Mouse (Mus musculus) MEL (cell line): Measurements from ENCODE around the gene Mrpl33. TPM values are rescaled to one million over a fixed set of nuclear protein-coding genes. Genes with fewer than 3 reads are reported as not detected.

Source experiments
- DNase-seq: peaks from one replicate; pipeline ENCODE4 v3.0.0; 2011; ENCODE audit warnings: low read depth, low spot score
- H3K27ac ChIP-seq: 2 replicates; pipeline ENCODE4 v1.5.1; 2012; ENCODE audit warnings: low read depth, mild to moderate bottlenecking, control low read depth, low read length, moderate library complexity; ENCODE audit not compliant: control insufficient read depth
- H3K27me3 ChIP-seq, 2 experiments: fragments of 150-350 bp in 1 of 2; sonication (generic) in 1 of 2; 2 replicates each; pipeline ENCODE4 v1.6.1; 2012; ENCODE audit warnings: low read length in 2 of 2, mild to moderate bottlenecking in 2 of 2, improper control_type of control experiment in 1 of 2, moderate library complexity in 1 of 2; ENCODE audit not compliant: insufficient read depth in 2 of 2, control insufficient read depth in 1 of 2
- H3K36me3 ChIP-seq, 2 experiments: 2 replicates each; pipeline ENCODE4 v1.6.1; 2012 to 2014; ENCODE audit warnings: low read length in 2 of 2, improper control_type of control experiment in 1 of 2, inconsistent platforms in 1 of 2, mild to moderate bottlenecking in 1 of 2; ENCODE audit not compliant: insufficient read depth in 2 of 2, control insufficient read depth in 1 of 2
- H3K4me1 ChIP-seq, 2 experiments: fragments of 150-350 bp in 1 of 2; sonication (generic) in 1 of 2; 2 replicates each; pipeline ENCODE4 v1.6.1; 2012; ENCODE audit warnings: low read length in 2 of 2, improper control_type of control experiment in 1 of 2, mild to moderate bottlenecking in 1 of 2; ENCODE audit not compliant: insufficient read depth in 2 of 2, control insufficient read depth in 1 of 2
- H3K4me3 ChIP-seq, 2 experiments: fragments of 150-350 bp in 1 of 2; sonication (generic) in 1 of 2; 2 replicates each; pipeline ENCODE4 v1.5.1; 2012; ENCODE audit warnings: low read depth in 2 of 2, low read length in 2 of 2, mild to moderate bottlenecking in 2 of 2, moderate library complexity in 2 of 2, control low read depth in 1 of 2, improper control_type of control experiment in 1 of 2; ENCODE audit not compliant: control insufficient read depth in 1 of 2, insufficient read depth in 1 of 2
- H3K79me2 ChIP-seq: 2 replicates; pipeline ENCODE4 v1.6.1; 2012; ENCODE audit warnings: mild to moderate bottlenecking, low read length, moderate library complexity; ENCODE audit not compliant: control insufficient read depth, poor library complexity, insufficient read depth
- H3K9ac ChIP-seq: 2 replicates; pipeline ENCODE4 v1.6.1; 2012; ENCODE audit warnings: low read depth, mild to moderate bottlenecking, control low read depth, low read length, moderate library complexity; ENCODE audit not compliant: control insufficient read depth, poor library complexity, severe bottlenecking
- H3K9me3 ChIP-seq: fragments of 150-350 bp; sonication (generic); replicated peaks from 2 replicates; pipeline ENCODE4 v1.6.1; 2012; ENCODE audit warnings: mild to moderate bottlenecking, low read length, improper control_type of control experiment, moderate library complexity; ENCODE audit not compliant: insufficient read depth
- BHLHE40 ChIP-seq: IDR thresholded peaks from 2 replicates; pipeline ENCODE4 v1.6.1; 2012; ENCODE audit warnings: low read depth, mild to moderate bottlenecking, inconsistent platforms, low read length, improper control_type of control experiment, borderline replicate concordance
- CHD2 ChIP-seq: IDR thresholded peaks from 2 replicates; pipeline ENCODE4 v1.6.1; 2011; ENCODE audit warnings: low read length, improper control_type of control experiment
- ELF1 ChIP-seq: IDR thresholded peaks from 2 replicates; pipeline ENCODE4 v1.6.1; 2014; ENCODE audit warnings: low read depth, mild to moderate bottlenecking, inconsistent platforms, low read length, improper control_type of control experiment, moderate library complexity
- ETS1 ChIP-seq: IDR thresholded peaks from 2 replicates; pipeline ENCODE4 v1.6.1; 2012; ENCODE audit warnings: low read depth, mild to moderate bottlenecking, inconsistent platforms, low read length, improper control_type of control experiment, moderate library complexity
- GABPA ChIP-seq: IDR thresholded peaks from 2 replicates; pipeline ENCODE4 v1.6.1; 2012; ENCODE audit warnings: low read depth, mild to moderate bottlenecking, inconsistent platforms, low read length, improper control_type of control experiment, moderate library complexity
- HCFC1 ChIP-seq: IDR thresholded peaks from 2 replicates; pipeline ENCODE4 v1.6.1; 2012; ENCODE audit warnings: low read depth, mild to moderate bottlenecking, inconsistent platforms, low read length, improper control_type of control experiment, moderate library complexity
- KAT2A ChIP-seq: conservative IDR thresholded peaks from 2 replicates; pipeline ENCODE4 v1.6.1; 2012; ENCODE audit warnings: low read depth, low read length, improper control_type of control experiment, inconsistent platforms
- MAX ChIP-seq: IDR thresholded peaks from 2 replicates; pipeline ENCODE4 v1.6.1; 2011; ENCODE audit warnings: low read length, improper control_type of control experiment
- MYC ChIP-seq: IDR thresholded peaks from 2 replicates; pipeline ENCODE4 v1.6.1; 2011; ENCODE audit warnings: low read depth, mild to moderate bottlenecking, low read length, improper control_type of control experiment, moderate library complexity
- NELFE ChIP-seq: IDR thresholded peaks from 2 replicates; pipeline ENCODE4 v1.6.1; 2011; ENCODE audit warnings: low read depth, low read length, improper control_type of control experiment
- NRF1 ChIP-seq: IDR thresholded peaks from 2 replicates; pipeline ENCODE4 v1.6.1; 2014; ENCODE audit warnings: low read depth, mild to moderate bottlenecking, inconsistent platforms, low read length, improper control_type of control experiment, moderate library complexity; ENCODE audit not compliant: poor library complexity, insufficient read depth, severe bottlenecking
- POLR2AphosphoS2 ChIP-seq: IDR thresholded peaks from 2 replicates; pipeline ENCODE4 v1.6.1; 2011; ENCODE audit warnings: low read length, improper control_type of control experiment
- POLR2AphosphoS5 ChIP-seq: IDR thresholded peaks from 2 replicates; pipeline ENCODE4 v1.6.1; 2012; ENCODE audit warnings: low read depth, borderline replicate concordance, mild to moderate bottlenecking, inconsistent platforms, low read length, moderate library complexity, mixed read lengths
- RAD21 ChIP-seq: IDR thresholded peaks from 2 replicates; pipeline ENCODE4 v1.6.1; 2011; ENCODE audit warnings: mild to moderate bottlenecking, low read depth, low read length, improper control_type of control experiment
- RCOR1 ChIP-seq: IDR thresholded peaks from 2 replicates; pipeline ENCODE4 v1.6.1; 2012; ENCODE audit warnings: low read depth, mild to moderate bottlenecking, inconsistent platforms, low read length, improper control_type of control experiment
- UBTF ChIP-seq: IDR thresholded peaks from 2 replicates; pipeline ENCODE4 v1.6.1; 2012; ENCODE audit warnings: low read depth, mild to moderate bottlenecking, inconsistent platforms, low read length, improper control_type of control experiment, moderate library complexity, borderline replicate concordance; ENCODE audit not compliant: insufficient read depth
- USF2 ChIP-seq, 2 experiments: IDR thresholded peaks; 2 replicates each; pipeline ENCODE4 v1.6.1; 2011 to 2012; ENCODE audit warnings: improper control_type of control experiment in 2 of 2, low read length in 2 of 2, borderline replicate concordance in 1 of 2, inconsistent platforms in 1 of 2, low read depth in 1 of 2, mild to moderate bottlenecking in 1 of 2; ENCODE audit not compliant: insufficient read depth in 1 of 2
- ZC3H11A ChIP-seq: IDR thresholded peaks from 2 replicates; pipeline ENCODE4 v1.6.1; 2012; ENCODE audit warnings: low read depth, mild to moderate bottlenecking, inconsistent platforms, low read length, improper control_type of control experiment
- ZKSCAN1 ChIP-seq: IDR thresholded peaks from 2 replicates; pipeline ENCODE4 v1.6.1; 2012; ENCODE audit warnings: low read depth, mild to moderate bottlenecking, inconsistent platforms, low read length, improper control_type of control experiment, moderate library complexity
- ZMIZ1 ChIP-seq: IDR thresholded peaks from 2 replicates; pipeline ENCODE4 v1.6.1; 2012; ENCODE audit warnings: low read depth, mild to moderate bottlenecking, inconsistent platforms, low read length, improper control_type of control experiment, moderate library complexity
- ZNF384 ChIP-seq: IDR thresholded peaks from 2 replicates; pipeline ENCODE4 v1.6.1; 2012; ENCODE audit warnings: low read depth, mild to moderate bottlenecking, inconsistent platforms, low read length, improper control_type of control experiment
- polyA plus RNA-seq, 2 experiments: library from polyadenylated mRNA; stranded (reverse) in 1 of 2; unstranded in 1 of 2; fragments of >175 nt in 1 of 2; fragments of >200 nt in 1 of 2; gene quantifications; 2 replicates each; pipeline versions ENCODE4 v1.2.1 to v1.2.4; 2012; ENCODE audit warnings: low replicate concordance in 2 of 2, low read depth in 1 of 2; ENCODE audit not compliant: insufficient read length in 2 of 2, insufficient read depth in 1 of 2, missing spikeins in 1 of 2
- total RNA-seq: library from RNA; depleted of rRNA; stranded (reverse); fragments of 300-350 nt; gene quantifications from 2 replicates; pipeline ENCODE4 v1.2.3, GENCODE M21; 2012

The Mrpl33 gene
- total and polyA plus RNA-seq, 3 experiments: 158 to 249 TPM; not detected in 1

GRCm38 (mm10) chr5:31669984-31670383 is 73.2 kb downstream of the Mrpl33 start:
- TF ChIP-seq USF2 (IDR thresholded peaks at IDR 0.05; ENCODE audit: borderline replicate concordance in 1 of 2, insufficient read depth in 1 of 2, low read depth in 1 of 2, low read length in 2 of 2) (no peak), RAD21 (no peak), UBTF (no peak), MYC (no peak), KAT2A (no peak), ZMIZ1 (no peak), ZNF384 (no peak), GABPA (no peak), POLR2AphosphoS2 (no peak), BHLHE40 (no peak), ELF1 (no peak), CHD2 (no peak), POLR2AphosphoS5 (no peak), ZC3H11A (no peak), RCOR1 (no peak), NRF1 (no peak)

GRCm38 (mm10) chr5:31671137-31671536 is 74.4 kb downstream of the Mrpl33 start:
- H3K36me3 ChIP-seq: no peaks in the 10 kb centered on the region; a peak in 1 of 4 replicates
- H3K4me1 ChIP-seq: no peaks in the 10 kb centered on the region
- no peaks in the 10 kb centered on the region for H3K79me2 ChIP-seq
- TF ChIP-seq MYC (no peak), HCFC1 (no peak), MAX (no peak), ZKSCAN1 (no peak), ETS1 (no peak), NELFE (no peak)
- DNase-seq: no peak
- H3K9me3 ChIP-seq: no peaks in the 10 kb centered on the region
- no peak overlapping the region for H3K4me3 ChIP-seq
- H3K27ac ChIP-seq: no peak overlapping the region
- no peaks in the 10 kb centered on the region for H3K27me3 ChIP-seq
- H3K9ac ChIP-seq: no peak overlapping the region

More at GRCm38 (mm10) chr5:31669984-31670383, 73.2 kb downstream of the Mrpl33 start:
- no peak overlapping the region for H3K9ac ChIP-seq
- no peaks in the 10 kb centered on the region for H3K9me3 ChIP-seq
- H3K79me2 ChIP-seq: no peaks in the 10 kb centered on the region
- no peak for DNase-seq
- H3K27me3 ChIP-seq: no peaks in the 10 kb centered on the region
- no peaks in the 10 kb centered on the region for H3K4me1 ChIP-seq
- no peak overlapping the region for H3K4me3 ChIP-seq
- no peaks in the 10 kb centered on the region for H3K36me3 ChIP-seq
- H3K27ac ChIP-seq: no peak overlapping the region
